In genomic region chr4:150523351-150523750, GRCm38 (mm10) we compare ENCODE assay signal across 11 mouse cellular contexts.
A peak's percentile ranks its signal among the peaks of the same experiment; 100 is the strongest.
DNase-seq lines count a peak whose midpoint lies in the region; ATAC-seq and TF ChIP-seq lines count a peak whose summit lies in the region.
"Had no signal": no experiment of that assay in that cellular context is flagged by ENCODE, and none has a peak within 500 bp of the region (broad histone marks: within the 10 kb centered on the region; RNA-seq: fewer than 3 reads in every experiment).

No protein-coding gene starts in this region.

- ATAC-seq in forebrain, postnatal 0 days, result no peak
- 0 out of 2 replicates have a peak, but pooled peaks have one; percentile 15 for ATAC-seq in forebrain, embryonic 14.5 days
- ATAC-seq in megakaryocyte progenitor cell, adult 5-6 weeks (replicated peaks; ENCODE audit: poor library complexity), result peak; percentile 76

- H3K4me3 ChIP-seq in forebrain, embryonic 10.5 days, result no peak overlapping the region
- H3K4me3 ChIP-seq in forebrain, postnatal 0 days (ENCODE audit: low read depth, low read length), result no peak overlapping the region
- peak overlapping the region; percentile 60 for H3K4me3 ChIP-seq in E14TG2a.4 (replicated peaks; ENCODE audit: low read length)
- no peak overlapping the region for H3K4me3 ChIP-seq in forebrain, embryonic 14.5 days (ENCODE audit: low read depth, low read length)
- H3K4me3 ChIP-seq: embryonic facial prominence, embryonic 15.5 days; limb, embryonic 13.5 days had no signal

- no peak overlapping the region for H3K9ac ChIP-seq in forebrain, postnatal 0 days
- H3K9ac ChIP-seq in forebrain, embryonic 14.5 days (ENCODE audit: low read length), result no peak overlapping the region
- H3K9ac ChIP-seq: embryonic facial prominence, embryonic 15.5 days; limb, embryonic 13.5 days had no signal

- TF ChIP-seq CTCF in forebrain, postnatal 0 days (IDR thresholded peaks at IDR 0.05; ENCODE audit: low read depth), result no peak
- no peak for TF ChIP-seq CTCF in E14TG2a.4 (conservative IDR thresholded peaks at IDR 0.05; ENCODE audit: low read length)

- no peak for DNase-seq in forebrain, embryonic 10.5 days (ENCODE audit: extremely low spot score, low spot score)
- DNase-seq in forebrain, postnatal 0 days, result no peak
- peak; percentile 35 for DNase-seq in forebrain, embryonic 14.5 days (ENCODE audit: low spot score)
- no peak for DNase-seq in adrenal gland, postnatal 25 days
- no peak for DNase-seq in adrenal gland, adult 8-10 months
- no peak for DNase-seq in thymus, adult 18-20 months
- DNase-seq: kidney, adult 9 months had no signal

- peaks cover 17% of the 10 kb centered on the region for H3K4me1 ChIP-seq in forebrain, embryonic 10.5 days
- H3K4me1 ChIP-seq in forebrain, postnatal 0 days (ENCODE audit: insufficient read depth), result no peaks in the 10 kb centered on the region
- H3K4me1 ChIP-seq in E14TG2a.4 (replicated peaks; ENCODE audit: low read depth, low read length), result peaks cover 54% of the 10 kb centered on the region
- H3K4me1 ChIP-seq in forebrain, embryonic 14.5 days (ENCODE audit: control insufficient read depth, insufficient read depth, low read length), result peaks cover 8% of the 10 kb centered on the region
- H3K4me1 ChIP-seq: embryonic facial prominence, embryonic 15.5 days had no signal

- H3K4me2 ChIP-seq in forebrain, postnatal 0 days (ENCODE audit: low read depth), result no peak overlapping the region
- no peak overlapping the region for H3K4me2 ChIP-seq in forebrain, embryonic 14.5 days (ENCODE audit: low read length)
- H3K4me2 ChIP-seq: embryonic facial prominence, embryonic 15.5 days; limb, embryonic 13.5 days had no signal

- H3K27me3 ChIP-seq in forebrain, embryonic 10.5 days (ENCODE audit: poor library complexity, severe bottlenecking), result no peaks in the 10 kb centered on the region
- no peaks in the 10 kb centered on the region for H3K27me3 ChIP-seq in forebrain, postnatal 0 days (ENCODE audit: insufficient read depth, low read length)
- no peaks in the 10 kb centered on the region for H3K27me3 ChIP-seq in E14TG2a.4 (ENCODE audit: insufficient read depth, low read length)
- H3K27me3 ChIP-seq in forebrain, embryonic 14.5 days (replicated peaks; ENCODE audit: control insufficient read depth, insufficient read depth, low read length), result no peaks in the 10 kb centered on the region
- H3K27me3 ChIP-seq: embryonic facial prominence, embryonic 15.5 days; limb, embryonic 13.5 days had no signal

- H3K27ac ChIP-seq in forebrain, embryonic 10.5 days, result 0 out of 2 replicates have a peak overlapping the region, but pooled peaks have one; percentile 25
- H3K27ac ChIP-seq in forebrain, postnatal 0 days (ENCODE audit: low read depth, low read length), result no peak overlapping the region
- H3K27ac ChIP-seq in forebrain, embryonic 14.5 days (ENCODE audit: low read depth, low read length), result no peak overlapping the region
- H3K27ac ChIP-seq: embryonic facial prominence, embryonic 15.5 days; limb, embryonic 13.5 days had no signal

- peaks cover 52% of the 10 kb centered on the region for H3K36me3 ChIP-seq in forebrain, embryonic 10.5 days (replicated peaks)
- 0 out of 2 replicates have a peak, but pooled peaks cover 4% of the 10 kb centered on the region for H3K36me3 ChIP-seq in forebrain, postnatal 0 days (ENCODE audit: insufficient read depth)
- peaks cover 14% of the 10 kb centered on the region for H3K36me3 ChIP-seq in E14TG2a.4 (ENCODE audit: insufficient read depth, low read length)
- peaks cover 16% of the 10 kb centered on the region for H3K36me3 ChIP-seq in forebrain, embryonic 14.5 days (ENCODE audit: control insufficient read depth, insufficient read depth, low read length)

- no peaks in the 10 kb centered on the region for H3K9me3 ChIP-seq in forebrain, embryonic 10.5 days
- no peaks in the 10 kb centered on the region for H3K9me3 ChIP-seq in forebrain, postnatal 0 days (ENCODE audit: low read length)
- no peaks in the 10 kb centered on the region for H3K9me3 ChIP-seq in E14TG2a.4 (ENCODE audit: low read length)
- no peaks in the 10 kb centered on the region for H3K9me3 ChIP-seq in forebrain, embryonic 14.5 days (replicated peaks; ENCODE audit: control insufficient read depth, low read length)
- H3K9me3 ChIP-seq: embryonic facial prominence, embryonic 15.5 days; limb, embryonic 13.5 days had no signal
